Mouse (Mus musculus) cerebellum, postnatal 4 days (tissue): Measurements from ENCODE around the gene Ndufv1.
"Not testable (repeated sequence)": the region's sequence is repeated elsewhere in the genome, so short reads cannot be mapped to it uniquely, and the experiment has no call there.

ENCODE experiments used
- DNase-seq, 2 experiments: peaks; one replicate each; pipeline ENCODE4 v3.0.0; 2022; ENCODE audit warnings: low spot score in 2 of 2, mixed read lengths in 1 of 2

The Ndufv1 gene

GRCm38 (mm10) chr19:4042124-4042523 lies 29.5 kb upstream of the Ndufv1 start:
- no peak for DNase-seq

- DNase-seq: not testable (repeated sequence)
These were observed 28.9 kb upstream of the Ndufv1 start for GRCm38 (mm10) chr19:4041500-4041899.

- DNase-seq: not testable (repeated sequence)
These were observed 28.3 kb upstream of the Ndufv1 start for GRCm38 (mm10) chr19:4040941-4041340.

GRCm38 (mm10) chr19:4037788-4038232 lies 25.2 kb upstream of the Ndufv1 start, which contains the start of gene Gstp1:
Gstp1 (minus strand) TSS chr19:4037985.
- DNase-seq: peak; percentile 58 to 69

- DNase-seq: not testable (repeated sequence)
These were observed 24.7 kb upstream of the Ndufv1 start for GRCm38 (mm10) chr19:4037154-4037787.

- DNase-seq: no peak
These were observed 23.9 kb upstream of the Ndufv1 start for GRCm38 (mm10) chr19:4036327-4037045.

- DNase-seq: no peak
These were observed 21.1 kb upstream of the Ndufv1 start for GRCm38 (mm10) chr19:4033742-4034141.

- DNase-seq: no peak
These were observed 20.7 kb upstream of the Ndufv1 start for GRCm38 (mm10) chr19:4033298-4033697.

- no peak for DNase-seq
These were observed 20.1 kb upstream of the Ndufv1 start for GRCm38 (mm10) chr19:4032668-4033067.

GRCm38 (mm10) chr19:4027576-4027975 lies 15.0 kb upstream of the Ndufv1 start:
- DNase-seq: no peak

GRCm38 (mm10) chr19:4023185-4023584 lies 10.6 kb upstream of the Ndufv1 start:
- no peak for DNase-seq

GRCm38 (mm10) chr19:4018743-4019583 lies 6.4 kb upstream of the Ndufv1 start:
- DNase-seq: peak in 1 of 2 experiments; percentile 73

GRCm38 (mm10) chr19:4017921-4018587 lies 5.4 kb upstream of the Ndufv1 start:
- DNase-seq: no peak

GRCm38 (mm10) chr19:4015635-4016034 lies 3.0 kb upstream of the Ndufv1 start:
- DNase-seq: no peak

- DNase-seq: no peak
These were observed 2.2 kb upstream of the Ndufv1 start for GRCm38 (mm10) chr19:4014802-4015201.

- DNase-seq: no peak
These were observed 460 bp upstream of the Ndufv1 start for GRCm38 (mm10) chr19:4013066-4013465.

- DNase-seq: no peak
These were observed 1.5 kb downstream of the Ndufv1 start for GRCm38 (mm10) chr19:4011086-4011485.

- DNase-seq: no peak
These were observed 6.6 kb downstream of the Ndufv1 start for GRCm38 (mm10) chr19:4005971-4006370.

- no peak for DNase-seq
These were observed 7.5 kb downstream of the Ndufv1 start for GRCm38 (mm10) chr19:4005091-4005490.

GRCm38 (mm10) chr19:4004331-4004730 lies 8.3 kb downstream of the Ndufv1 start:
- DNase-seq: no peak

GRCm38 (mm10) chr19:4003641-4004040 lies 9.0 kb downstream of the Ndufv1 start:
- no peak for DNase-seq

- no peak for DNase-seq
These were observed 9.5 kb downstream of the Ndufv1 start, which contains the start of gene Doc2g for GRCm38 (mm10) chr19:4003112-4003511. Doc2g (plus strand) TSS chr19:4003313.
